Mouse (Mus musculus): ENCODE results near the gene Ankrd52. TPM values are rescaled to one million over a fixed set of nuclear protein-coding genes. Genes with fewer than 3 reads are reported as not detected.

Ankrd52 gene
- total and polyA plus RNA-seq, 3 experiments = 4.3 to 51.0 (median 15.3) TPM

DNA sequence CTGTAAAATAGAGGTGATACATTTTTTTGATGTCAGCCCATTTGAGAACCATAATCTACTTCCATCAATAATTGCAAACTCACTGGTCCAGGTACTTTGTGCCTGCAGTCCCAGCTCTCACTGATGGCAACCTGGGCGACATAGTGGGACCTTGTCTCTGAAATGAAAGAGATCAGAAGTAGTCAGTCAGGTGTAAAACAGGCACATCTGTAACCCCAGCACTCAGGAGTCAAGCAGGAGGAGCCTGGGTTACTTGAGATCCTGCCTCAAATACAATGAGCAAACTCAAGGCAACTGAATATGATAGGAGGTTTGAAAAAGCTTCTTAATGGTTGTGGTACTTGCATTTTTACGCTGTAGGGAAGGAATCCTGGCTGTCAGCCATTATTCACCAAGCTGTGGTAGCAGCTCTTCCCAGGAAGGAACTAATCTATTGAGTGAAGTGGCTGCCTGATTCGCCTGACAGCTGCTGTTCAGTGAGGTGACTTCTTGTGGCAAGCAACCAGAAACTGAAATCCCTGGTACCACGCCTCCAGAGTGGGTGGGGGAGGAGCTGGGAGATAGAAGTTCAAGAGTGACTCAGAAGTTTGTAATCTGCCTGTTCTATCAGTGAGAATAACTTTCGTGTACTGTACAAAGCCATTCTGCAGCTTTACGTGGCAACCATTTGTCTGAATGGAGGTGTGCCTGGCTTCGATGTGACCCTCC, 32.2 kb upstream of the Ankrd52 start (continued):
- TF ChIP-seq ZKSCAN1 (IDR thresholded peaks at IDR 0.05; ENCODE audit: borderline replicate concordance, low read depth, low read length) (no peak), POLR2AphosphoS2 (IDR thresholded peaks at IDR 0.05; ENCODE audit: low read depth, low read length) (no peak), USF1 (IDR thresholded peaks at IDR 0.05; ENCODE audit: low read depth, low read length) (no peak), MXI1 (IDR thresholded peaks at IDR 0.05; ENCODE audit: low read depth, low read length) (peak; percentile 86; the same call in 1 of the 2 replicates), RAD21 (IDR thresholded peaks at IDR 0.05; ENCODE audit: low read depth, low read length) (no peak), ZC3H11A (IDR thresholded peaks at IDR 0.05; ENCODE audit: low read depth, low read length) (no peak), MAZ (IDR thresholded peaks at IDR 0.05; ENCODE audit: low read depth, low read length) (0 out of 2 replicates have a peak, but pooled peaks have one; percentile 35), USF2 (conservative IDR thresholded peaks at IDR 0.05; ENCODE audit: low read depth, low read length) (no peak), MAX (IDR thresholded peaks at IDR 0.05; ENCODE audit: low read length) (0 out of 2 replicates have a peak, but pooled peaks have one; percentile 20), IRF4 (IDR thresholded peaks at IDR 0.05; ENCODE audit: low read depth, low read length) (peak; percentile 77), UBTF (IDR thresholded peaks at IDR 0.05; ENCODE audit: low read depth, low read length) (peak; percentile 69; the same call in 1 of the 2 replicates)

DNA sequence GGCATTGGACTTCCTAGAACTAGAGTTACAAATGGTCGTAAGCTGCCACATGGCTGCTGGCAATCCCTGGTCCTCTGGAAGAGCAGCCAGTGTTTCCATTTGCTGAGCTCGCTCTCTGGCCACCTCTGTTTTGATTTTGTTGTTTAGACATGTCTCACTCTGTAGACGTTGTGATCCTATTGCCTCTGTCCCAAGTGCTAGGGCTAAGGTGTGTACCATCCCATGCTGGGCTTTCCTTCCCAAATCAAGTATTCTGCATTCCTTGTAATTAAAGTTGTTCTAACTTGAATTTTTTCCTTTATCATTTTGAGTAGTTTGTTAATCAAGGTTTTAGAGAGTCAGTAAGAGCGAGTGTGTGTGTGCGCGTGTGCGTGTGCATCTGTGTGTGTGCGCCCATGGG, 29.4 kb upstream of the Ankrd52 start:
- no peak overlapping the region for H3K27ac ChIP-seq (ENCODE audit: insufficient read depth, low read depth)
- peaks cover 28 to 60% of the 10 kb centered on the region in 2 experiments for H3K36me3 ChIP-seq (replicated peaks in 1 of 2; ENCODE audit: control insufficient read depth in 1 of 2, insufficient read depth in 1 of 2, low read length in 1 of 2)
- no peak overlapping the region for H3K9ac ChIP-seq (ENCODE audit: insufficient read depth, low read depth)
- TF ChIP-seq MAFK (IDR thresholded peaks at IDR 0.05; ENCODE audit: insufficient replicate concordance, low read length) = no peak
- no peak for TF ChIP-seq ZC3H11A (IDR thresholded peaks at IDR 0.05; ENCODE audit: low read depth, low read length)
- TF ChIP-seq USF2 (conservative IDR thresholded peaks at IDR 0.05; ENCODE audit: low read depth, low read length) = no peak
- no peak for TF ChIP-seq JUND (conservative IDR thresholded peaks at IDR 0.05; ENCODE audit: low read depth, low read length)
- no peak for TF ChIP-seq GABPA (IDR thresholded peaks at IDR 0.05; ENCODE audit: insufficient replicate concordance, low read depth, low read length)
- TF ChIP-seq MAZ (IDR thresholded peaks at IDR 0.05; ENCODE audit: low read depth, low read length) = no peak
- no peak for TF ChIP-seq RAD21 (IDR thresholded peaks at IDR 0.05; ENCODE audit: low read depth, low read length)
- no peak for TF ChIP-seq NELFE (IDR thresholded peaks at IDR 0.05; ENCODE audit: low read depth, low read length)
- TF ChIP-seq EP300 (IDR thresholded peaks at IDR 0.05; ENCODE audit: low read length) = no peak
- H3K4me1 ChIP-seq (ENCODE audit: control insufficient read depth in 1 of 2, insufficient read depth in 2 of 2) = peaks cover 3 to 52% of the 10 kb centered on the region in 2 experiments; a peak in 3 of 4 replicates
- DNase-seq (ENCODE audit: extremely low read depth) = no peak
- H3K27me3 ChIP-seq (replicated peaks) = no peaks in the 10 kb centered on the region
- no peak overlapping the region for H3K4me3 ChIP-seq (replicated peaks in 1 of 3; ENCODE audit: low read depth in 2 of 3, low read length in 2 of 3, poor library complexity in 1 of 3)
- dilution Hi-C loops (cut with MboI; ENCODE audit: extremely low pct_ligation_motif_present, extremely low pct_unique_long_range_greater_than_20kb, low sequenced_read_pairs) = no loop called here
- peaks cover 60% of the 10 kb centered on the region for H3K79me2 ChIP-seq (replicated peaks; ENCODE audit: control insufficient read depth, extremely low read depth, insufficient read depth, poor library complexity, severe bottlenecking)
- in situ Hi-C loops (cut with MboI; ENCODE audit: low pct_ligation_motif_present, low pct_unique_long_range_greater_than_20kb, low sequenced_read_pairs) = no loop called here
- H3K9me3 ChIP-seq (replicated peaks; ENCODE audit: low read length) = no peaks in the 10 kb centered on the region
- H3K4me2 ChIP-seq (ENCODE audit: insufficient read depth, low read depth, poor library complexity, severe bottlenecking) = no peak overlapping the region

DNA sequence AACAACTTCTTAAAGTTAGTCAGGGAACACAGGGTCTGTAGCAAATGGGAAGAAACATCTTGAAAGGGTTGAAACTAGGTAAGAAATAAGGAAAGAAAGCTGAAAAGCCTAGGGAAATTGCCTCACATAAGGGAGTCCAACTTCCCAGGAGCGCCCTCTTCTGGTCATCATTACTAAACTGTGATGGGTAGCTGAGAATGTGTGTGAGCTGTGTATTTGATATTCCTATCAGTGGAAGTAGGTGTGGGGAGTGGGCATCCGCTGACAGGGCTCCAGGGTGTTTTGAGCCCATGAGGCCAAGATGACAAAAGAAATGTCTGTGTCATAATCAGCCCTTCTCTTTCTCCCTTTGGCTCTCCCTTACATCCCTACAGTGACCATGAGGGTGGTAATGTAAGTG, 18.1 kb upstream of the Ankrd52 start:
- dilution Hi-C loops (cut with MboI; ENCODE audit: extremely low pct_ligation_motif_present, extremely low pct_unique_long_range_greater_than_20kb, low sequenced_read_pairs) = no loop called here
- Histone ChIP-seq H3K9me3 (replicated peaks; ENCODE audit: low read length) (no peaks in the 10 kb centered on the region), H3K4me3 (replicated peaks in 1 of 3; ENCODE audit: low read depth in 2 of 3, low read length in 2 of 3, poor library complexity in 1 of 3) (no peak overlapping the region), H3K9ac (ENCODE audit: insufficient read depth, low read depth) (no peak overlapping the region), H3K27ac (ENCODE audit: insufficient read depth, low read depth) (no peak overlapping the region), H3K36me3 (replicated peaks in 1 of 2; ENCODE audit: control insufficient read depth in 1 of 2, insufficient read depth in 1 of 2, low read length in 1 of 2) (peaks cover 69 to 83% of the 10 kb centered on the region in 2 experiments), H3K4me2 (ENCODE audit: insufficient read depth, low read depth, poor library complexity, severe bottlenecking) (no peak overlapping the region), H3K4me1 (ENCODE audit: control insufficient read depth in 1 of 2, insufficient read depth in 2 of 2) (peaks cover 0 to 5% of the 10 kb centered on the region in 2 experiments; a peak in 1 of 4 replicates), H3K27me3 (replicated peaks) (no peaks in the 10 kb centered on the region), H3K79me2 (replicated peaks; ENCODE audit: control insufficient read depth, extremely low read depth, insufficient read depth, poor library complexity, severe bottlenecking) (no peaks in the 10 kb centered on the region; the same call in none of the 2 replicates)
- in situ Hi-C loops (cut with MboI; ENCODE audit: low pct_ligation_motif_present, low pct_unique_long_range_greater_than_20kb, low sequenced_read_pairs) = no loop called here
- TF ChIP-seq MAX (IDR thresholded peaks at IDR 0.05; ENCODE audit: low read length) (no peak), RAD21 (IDR thresholded peaks at IDR 0.05; ENCODE audit: low read depth, low read length) (peak; percentile 32), KAT2A (IDR thresholded peaks at IDR 0.05; ENCODE audit: insufficient replicate concordance, low read length) (no peak), SMC3 (IDR thresholded peaks at IDR 0.05; ENCODE audit: low read depth, low read length) (peak; percentile 38), CTCF (conservative IDR thresholded peaks at IDR 0.05 in 1 of 2, IDR thresholded peaks at IDR 0.05 in 1 of 2; ENCODE audit: low read depth in 2 of 2, low read length in 2 of 2) (peak; percentile 41 to 65; a peak in 2 of 4 replicates)
- peak; percentile 66 for DNase-seq (ENCODE audit: extremely low read depth)
